Mouse (Mus musculus) liver, postnatal 0 days (tissue): ENCODE results near the gene Rdh7. TPM values are rescaled to one million over a fixed set of nuclear protein-coding genes. Genes with fewer than 3 reads are reported as not detected.

ENCODE experiments used
- ATAC-seq: fragments of 200-750 bp; cut with Nextera tagmentation; 2 replicates; pipeline ENCODE4 v1.8.0; 2017; ENCODE audit warnings: mild to moderate bottlenecking, moderate library complexity
- DNase-seq: peaks from one replicate; pipeline ENCODE4 v3.0.0-alpha.2; 2016
- H3K27ac ChIP-seq: fragments of 300-500 bp; sonication (generic); 2 replicates; pipeline ENCODE4 v1.5.1; 2014; ENCODE audit warnings: antibody characterized with exemption, moderate library complexity, mild to moderate bottlenecking, low read depth
- H3K27me3 ChIP-seq: fragments of 300-500 bp; sonication (generic); 2 replicates; pipeline ENCODE4 v1.6.1; 2014; ENCODE audit warnings: low read length, control low read depth, mixed read lengths; ENCODE audit not compliant: insufficient read depth
- H3K36me3 ChIP-seq: fragments of 300-500 bp; sonication (generic); replicated peaks from 2 replicates; pipeline ENCODE4 v1.6.1; 2014; ENCODE audit warnings: mild to moderate bottlenecking, control low read depth, low read length, moderate library complexity, mixed read lengths; ENCODE audit not compliant: insufficient read depth
- H3K4me1 ChIP-seq: fragments of 300-500 bp; sonication (generic); 2 replicates; pipeline ENCODE4 v1.6.1; 2014; ENCODE audit warnings: antibody characterized with exemption, mild to moderate bottlenecking, control low read depth; ENCODE audit not compliant: insufficient read depth
- H3K4me2 ChIP-seq: fragments of 300-500 bp; sonication (generic); 2 replicates; pipeline ENCODE4 v1.6.1; 2014; ENCODE audit warnings: low read depth, mild to moderate bottlenecking, low read length, moderate library complexity, mixed read lengths
- H3K4me3 ChIP-seq: fragments of 300-500 bp; sonication (generic); 2 replicates; pipeline ENCODE4 v1.5.1; 2014; ENCODE audit warnings: low read depth, low read length
- H3K9ac ChIP-seq: fragments of 300-500 bp; sonication (generic); replicated peaks from 2 replicates; pipeline ENCODE4 v1.6.1; 2014; ENCODE audit warnings: mild to moderate bottlenecking, moderate library complexity
- H3K9me3 ChIP-seq: fragments of 300-500 bp; sonication (generic); 2 replicates; pipeline ENCODE4 v1.6.1; 2016; ENCODE audit warnings: mild to moderate bottlenecking, control low read depth, low read length, mixed read lengths
- CTCF ChIP-seq: sonication (generic); IDR thresholded peaks from 2 replicates; pipeline ENCODE4 v1.5.1; 2016; ENCODE audit warnings: antibody characterized with exemption, low read depth
- EP300 ChIP-seq: IDR thresholded peaks from 2 replicates; pipeline ENCODE4 v1.6.1; 2016; ENCODE audit warnings: antibody characterized with exemption, low read depth, mild to moderate bottlenecking
- WGBS: fragments of 180-500 bp; shearing (Covaris S2); extraction: QIAGEN DNeasy Blood & Tissue Kit; methylation state at CpG from one replicate; pipeline ENCODE4 v1.1.7; 2014; ENCODE audit not compliant: insufficient replicate concordance; 5-methylcytosine and 5-hydroxymethylcytosine counted together
- polyA plus RNA-seq: library from polyadenylated mRNA; unstranded; fragments of >200 nt; fragmentation: Nextera tagmentation; extraction: Ambion mirVana; gene quantifications from 2 replicates; pipeline ENCODE4 v1.2.1, GENCODE M21; 2015

Rdh7 gene
- polyA plus RNA-seq, result 345 and 356 TPM in 2 replicates

- Histone ChIP-seq H3K9ac (peak within 1 kb of the TSS; percentile 64), H3K36me3 (no peaks in the 10 kb centered on the region), H3K27me3 (no peaks in the 10 kb centered on the region), H3K4me1 (peaks cover 8% of the 10 kb centered on the region), H3K27ac (peak within 1 kb of the TSS; percentile 91), H3K9me3 (no peaks in the 10 kb centered on the region), H3K4me2 (peak within 1 kb of the TSS; percentile 59), H3K4me3 (peak within 1 kb of the TSS; percentile 22; the same call in 1 of the 2 replicates)
- ATAC-seq (peak; percentile 88), DNase-seq (peak; percentile 44)
- peak; percentile 87 for TF ChIP-seq EP300
- no peak for TF ChIP-seq CTCF
Measured at GRCm38 (mm10) chr10:127888605-127889004, at the start of gene Rdh7. Rdh7 (minus strand) TSS chr10:127888817.

GRCm38 (mm10) chr10:127937428-127938010, 48.9 kb upstream of the Rdh7 start:
- Histone ChIP-seq H3K4me3 (no peak overlapping the region), H3K4me2 (peak overlapping the region; percentile 1; the same call in 1 of the 2 replicates), H3K9me3 (no peaks in the 10 kb centered on the region), H3K27ac (peak overlapping the region; percentile 78), H3K36me3 (no peaks in the 10 kb centered on the region), H3K9ac (no peak overlapping the region), H3K27me3 (no peaks in the 10 kb centered on the region), H3K4me1 (peaks cover 5% of the 10 kb centered on the region)
- DNase-seq (peak; percentile 69), ATAC-seq (peak; percentile 46)
- 3% methylated on average over 2 of the region's 2 CpGs for WGBS
- TF ChIP-seq CTCF (peak; percentile 68), EP300 (no peak)

GRCm38 (mm10) chr10:127936747-127937409, 48.3 kb upstream of the Rdh7 start:
- Histone ChIP-seq H3K4me2 (peak overlapping the region; percentile 1; the same call in 1 of the 2 replicates), H3K9me3 (no peaks in the 10 kb centered on the region), H3K27me3 (no peaks in the 10 kb centered on the region), H3K4me1 (peaks cover 5% of the 10 kb centered on the region), H3K36me3 (no peaks in the 10 kb centered on the region), H3K4me3 (no peak overlapping the region), H3K27ac (peak overlapping the region; percentile 78), H3K9ac (no peak overlapping the region)
- no peak for DNase-seq
- WGBS, result 53% methylated on average over 19 of the region's 19 CpGs
- TF ChIP-seq EP300, result peak; percentile 83
- no peak for TF ChIP-seq CTCF
- ATAC-seq, result peak; percentile 83

GRCm38 (mm10) chr10:127936271-127936670, 47.7 kb upstream of the Rdh7 start:
- no peaks in the 10 kb centered on the region for H3K36me3 ChIP-seq
- H3K27ac ChIP-seq, result peak overlapping the region; percentile 78
- peaks cover 5% of the 10 kb centered on the region for H3K4me1 ChIP-seq
- H3K9me3 ChIP-seq, result no peaks in the 10 kb centered on the region
- ATAC-seq (no peak), DNase-seq (no peak)
- H3K27me3 ChIP-seq, result no peaks in the 10 kb centered on the region
- no peak overlapping the region for H3K4me2 ChIP-seq
- no peak overlapping the region for H3K4me3 ChIP-seq
- WGBS, result 76% methylated on average over 8 of the region's 8 CpGs
- H3K9ac ChIP-seq, result no peak overlapping the region
- TF ChIP-seq EP300 (no peak), CTCF (no peak)

- Histone ChIP-seq H3K27me3 (no peaks in the 10 kb centered on the region), H3K27ac (no peak overlapping the region), H3K4me1 (peaks cover 5% of the 10 kb centered on the region), H3K9ac (no peak overlapping the region), H3K9me3 (no peaks in the 10 kb centered on the region), H3K4me2 (no peak overlapping the region), H3K4me3 (no peak overlapping the region), H3K36me3 (no peaks in the 10 kb centered on the region)
- TF ChIP-seq CTCF (no peak), EP300 (no peak)
- WGBS, result 62% methylated on average over 8 of the region's 8 CpGs
- DNase-seq (no peak), ATAC-seq (no peak)
Measured at GRCm38 (mm10) chr10:127932290-127932926, 43.8 kb upstream of the Rdh7 start.

GRCm38 (mm10) chr10:127927737-127928136, 39.1 kb upstream of the Rdh7 start:
- H3K36me3 ChIP-seq, result no peaks in the 10 kb centered on the region
- no peaks in the 10 kb centered on the region for H3K27me3 ChIP-seq
- WGBS, result 71% methylated on average over 2 of the region's 2 CpGs
- H3K9me3 ChIP-seq, result no peaks in the 10 kb centered on the region
- no peak overlapping the region for H3K9ac ChIP-seq
- no peak overlapping the region for H3K4me2 ChIP-seq
- no peak overlapping the region for H3K4me3 ChIP-seq
- H3K27ac ChIP-seq, result no peak overlapping the region
- ATAC-seq (no peak), DNase-seq (no peak)
- no peaks in the 10 kb centered on the region for H3K4me1 ChIP-seq
- TF ChIP-seq CTCF (no peak), EP300 (no peak)
